Mouse (Mus musculus): ENCODE measurements at regions not wholly inside any gene's neighbourhood (a gene's known extent, or its start where the extent isn't known, plus 50 kb on each side); places are given as distances from the start of the nearest gene placed in this dataset.

- TF ChIP-seq CTCF (IDR thresholded peaks at IDR 0.05; ENCODE audit: extremely low read depth, insufficient read length, insufficient replicate concordance, low read depth, low read length) (no peak), POLR2A (IDR thresholded peaks at IDR 0.05; ENCODE audit: low read depth, low read length) (no peak)
Measured at GRCm38 (mm10) chr10:118979339-118979738, 109.3 kb upstream of the Dyrk2 start.
